Mouse (Mus musculus) kidney, adult 2 months (tissue): ENCODE data around the gene Gm9970.

ENCODE experiments used
- CTCF ChIP-seq: fragments of 200-500 bp; conservative IDR thresholded peaks from 2 replicates; pipeline ENCODE4 v1.5.1; 2011; ENCODE audit warnings: low read depth, mild to moderate bottlenecking, control low read depth, low read length, moderate library complexity, mixed read lengths; ENCODE audit not compliant: insufficient read depth, insufficient read length
- POLR2A ChIP-seq: fragments of 200-500 bp; IDR thresholded peaks from one replicate; pipeline ENCODE4 v1.6.1; 2011; ENCODE audit warnings: low read depth, low read length, control low read depth

GRCm38 (mm10) chr5:31253806-31254205 is 12.8 kb upstream of the Gm9970 start:
- TF ChIP-seq CTCF, result no peak
- no peak for TF ChIP-seq POLR2A
